Mouse (Mus musculus) CD4-positive, CD25-positive, alpha-beta regulatory T cell, adult 9 weeks (primary cell): Measurements from ENCODE around the gene Dock11. TPM values are rescaled to one million over a fixed set of nuclear protein-coding genes. Genes with fewer than 3 reads are reported as not detected.

Experiments
- polyA plus RNA-seq: library from polyadenylated mRNA; unstranded; fragments of 100-300 nt; shearing (Covaris generic); gene quantifications from one replicate; pipeline ENCODE4 v1.2.1, GENCODE M21; 2017

The Dock11 gene
- polyA plus RNA-seq, result 33.5 TPM

GRCm38 (mm10) chrX:35888087-35888895 is at the start of gene Dock11:
Dock11 (plus strand) TSS chrX:35888832.

GRCm38 (mm10) chrX:36111622-36112421 is 223.2 kb downstream of the Dock11 start, which contains the start of gene Il13ra1:
Il13ra1 (plus strand) TSS chrX:36112110.

Other genes with a start within 250 kb of the Dock11 start
- gene Il13ra1, start 223.3 kb downstream of the Dock11 start, polyA plus RNA-seq, result 1.5 TPM